Mouse (Mus musculus): Measurements from ENCODE around the gene Tspan31. TPM values are rescaled to one million over a fixed set of nuclear protein-coding genes. Genes with fewer than 3 reads are reported as not detected.

The Tspan31 gene
- polyA plus RNA-seq, 1 experiment from 2014 or later: 122 TPM

Other genes with a start within 250 kb of the Tspan31 start
- 10.6 and 10.9 TPM in 2 replicates for gene Atp23, start 168.9 kb downstream of the Tspan31 start, polyA plus RNA-seq (2015; fragmentation: Nextera tagmentation; extraction: Ambion mirVana)
- gene Ctdsp2, start 91.5 kb downstream of the Tspan31 start, polyA plus RNA-seq (2015; fragmentation: Nextera tagmentation; extraction: Ambion mirVana): 18.9 and 19.8 TPM in 2 replicates
- gene Avil, start 69.6 kb downstream of the Tspan31 start, polyA plus RNA-seq (2015; fragmentation: Nextera tagmentation; extraction: Ambion mirVana): 5.5 and 5.9 TPM in 2 replicates
- 63.4 and 65.5 TPM in 2 replicates for gene Tsfm, start 39.4 kb downstream of the Tspan31 start, polyA plus RNA-seq (2015; fragmentation: Nextera tagmentation; extraction: Ambion mirVana)
- 21.6 and 22.8 TPM in 2 replicates for gene Mettl1, start 28.9 kb downstream of the Tspan31 start, polyA plus RNA-seq (2015; fragmentation: Nextera tagmentation; extraction: Ambion mirVana)
- 0.12 and 0.28 TPM in 2 replicates for gene Eef1akmt3, start 28.8 kb downstream of the Tspan31 start, polyA plus RNA-seq (2015; fragmentation: Nextera tagmentation; extraction: Ambion mirVana)
- 0.23 and 0.27 TPM in 2 replicates for gene Cyp27b1, start 22.0 kb downstream of the Tspan31 start, polyA plus RNA-seq (2015; fragmentation: Nextera tagmentation; extraction: Ambion mirVana)
- 5.8 and 5.9 TPM in 2 replicates for gene March9, start 10.1 kb downstream of the Tspan31 start, polyA plus RNA-seq (2015; fragmentation: Nextera tagmentation; extraction: Ambion mirVana)
- gene Cdk4, start 6.7 kb downstream of the Tspan31 start, polyA plus RNA-seq (2015; fragmentation: Nextera tagmentation; extraction: Ambion mirVana): 1,183 and 1,237 TPM in 2 replicates
- 3.0 and 3.1 TPM in 2 replicates for gene Agap2, start 5.0 kb upstream of the Tspan31 start, polyA plus RNA-seq (2015; fragmentation: Nextera tagmentation; extraction: Ambion mirVana)
- gene Os9, start 50.9 kb upstream of the Tspan31 start, polyA plus RNA-seq (2015; fragmentation: Nextera tagmentation; extraction: Ambion mirVana): 144 and 146 TPM in 2 replicates
- 40.6 and 42.3 TPM in 2 replicates for gene B4galnt1, start 95.0 kb upstream of the Tspan31 start, polyA plus RNA-seq (2015; fragmentation: Nextera tagmentation; extraction: Ambion mirVana)
- gene Slc26a10, start 110.4 kb upstream of the Tspan31 start, polyA plus RNA-seq (2015; fragmentation: Nextera tagmentation; extraction: Ambion mirVana): 1.0 and 1.1 TPM in 2 replicates
- gene Arhgef25, start 119.8 kb upstream of the Tspan31 start, polyA plus RNA-seq (2015; fragmentation: Nextera tagmentation; extraction: Ambion mirVana): 28.4 and 30.7 TPM in 2 replicates
- gene Dtx3, start 125.5 kb upstream of the Tspan31 start, polyA plus RNA-seq (2015; fragmentation: Nextera tagmentation; extraction: Ambion mirVana): 211 and 221 TPM in 2 replicates
- 20.0 and 22.1 TPM in 2 replicates for gene Pip4k2c, start 141.3 kb upstream of the Tspan31 start, polyA plus RNA-seq (2015; fragmentation: Nextera tagmentation; extraction: Ambion mirVana)
- 86.3 and 88.5 TPM in 2 replicates for gene Kif5a, start 193.1 kb upstream of the Tspan31 start, polyA plus RNA-seq (2015; fragmentation: Nextera tagmentation; extraction: Ambion mirVana)
- gene Dctn2, start 196.1 kb upstream of the Tspan31 start, polyA plus RNA-seq (2015; fragmentation: Nextera tagmentation; extraction: Ambion mirVana): 308 and 330 TPM in 2 replicates
- gene Mbd6, start 218.8 kb upstream of the Tspan31 start, polyA plus RNA-seq (2015; fragmentation: Nextera tagmentation; extraction: Ambion mirVana): 12.1 and 16.5 TPM in 2 replicates
- gene Mars, start 241.5 kb upstream of the Tspan31 start, polyA plus RNA-seq (2015; fragmentation: Nextera tagmentation; extraction: Ambion mirVana): 116 and 119 TPM in 2 replicates

Measured in hindbrain, embryonic 13.5 days (tissue).